Mouse (Mus musculus): ENCODE data around the gene Cntn6.

GRCm38 (mm10) chr6:104728571-104728970 lies 236.0 kb downstream of the Cntn6 start:
- TF ChIP-seq CTCF (conservative IDR thresholded peaks at IDR 0.05; ENCODE audit: insufficient read depth, insufficient read length, low read depth, low read length) (no peak), POLR2A (IDR thresholded peaks at IDR 0.05; ENCODE audit: low read depth, low read length) (no peak)

Measured in kidney, adult 2 months (tissue).